ENCODE assay signal across 8 mouse cellular contexts in genomic region chr9:123851713-123852448, GRCm38 (mm10). TPM values are rescaled to one million over a fixed set of nuclear protein-coding genes. Genes with fewer than 3 reads are reported as not detected.
A peak's percentile ranks its signal among the peaks of the same experiment; 100 is the strongest.
DNase-seq lines count a peak whose midpoint lies in the region; ATAC-seq lines count a peak whose summit lies in the region.

Fyco1 (minus strand) TSS chr9:123851899.

- H3K9me3 ChIP-seq in hindbrain, embryonic 15.5 days, result no peaks in the 10 kb centered on the region

- no peaks in the 10 kb centered on the region for H3K27me3 ChIP-seq in hindbrain, embryonic 15.5 days

- DNase-seq in T-cell, adult 2 months (ENCODE audit: low spot score), result peak; percentile 98
- DNase-seq in cerebellum, postnatal 36 days, result peak; percentile 90 to 92
- peak; percentile 95 to 98 for DNase-seq in frontal cortex, postnatal 36 days (ENCODE audit: low spot score in 2 of 2)
- DNase-seq in left cerebral cortex, adult 11 months (ENCODE audit: low spot score), result peak; percentile 98
- peak; percentile 93 to 98 for DNase-seq in lung, postnatal 4 days
- peak; percentile 91 for DNase-seq in retina, postnatal 7 days (ENCODE audit: low read depth, low spot score)
- DNase-seq in urinary bladder, adult 2 months (ENCODE audit: low spot score), result peak; percentile 83

- no peaks in the 10 kb centered on the region for H3K36me3 ChIP-seq in hindbrain, embryonic 15.5 days

- peak within 1 kb of the TSS; percentile 91 for H3K4me2 ChIP-seq in hindbrain, embryonic 15.5 days

- WGBS in hindbrain, embryonic 15.5 days, result under 1% methylated on average over 47 of the region's 47 CpGs

- peak; percentile 98 for ATAC-seq in hindbrain, embryonic 15.5 days (ENCODE audit: low FRiP score, low read depth)

- peaks cover 12% of the 10 kb centered on the region for H3K4me1 ChIP-seq in hindbrain, embryonic 15.5 days (replicated peaks)

- H3K27ac ChIP-seq in hindbrain, embryonic 15.5 days (replicated peaks), result peak within 1 kb of the TSS; percentile 83

- peak within 1 kb of the TSS; percentile 70 for H3K4me3 ChIP-seq in hindbrain, embryonic 15.5 days

- peak within 1 kb of the TSS; percentile 52 for H3K9ac ChIP-seq in hindbrain, embryonic 15.5 days

RNA-seq across cellular contexts. Expression of gene Fyco1, which starts in this region (rescaled TPM):
- 14.0 and 14.6 TPM in 2 replicates for polyA plus RNA-seq in hindbrain, embryonic 15.5 days (2015; fragmentation: Nextera tagmentation; extraction: Ambion mirVana)
- polyA plus RNA-seq in urinary bladder, adult 2 months (2012; rRNA removed), result 12.8 and 24.5 TPM in 2 replicates

Comparison
In these comparisons a context has a peak if more than half of its experiments do, and no peak if none do; other contexts are left out.
1. Peak in every context shown above with its lines: DNase-seq, ATAC-seq, H3K4me3 ChIP-seq and H3K27ac ChIP-seq.